Mouse (Mus musculus) midbrain, embryonic 15.5 days (tissue): ENCODE measurements at regions not wholly inside any gene's neighbourhood (a gene's known extent, or its start where the extent isn't known, plus 50 kb on each side); places are given as distances from the start of the nearest gene placed in this dataset.

ENCODE experiments used
- ATAC-seq: fragments of 200-750 bp; cut with Nextera tagmentation; replicated peaks from 2 replicates; pipeline ENCODE4 v1.8.0; 2017; ENCODE audit warnings: moderate TSS enrichment
- H3K27ac ChIP-seq: fragments of 300-500 bp; sonication (generic); 2 replicates; pipeline ENCODE4 v1.5.1; 2015; ENCODE audit warnings: mild to moderate bottlenecking, inconsistent platforms
- H3K27me3 ChIP-seq: fragments of 300-500 bp; sonication (generic); replicated peaks from 2 replicates; pipeline ENCODE4 v1.6.1; 2015; ENCODE audit warnings: inconsistent platforms
- H3K36me3 ChIP-seq: fragments of 300-500 bp; sonication (generic); replicated peaks from 2 replicates; pipeline ENCODE4 v1.6.1; 2015; ENCODE audit warnings: inconsistent platforms
- H3K4me1 ChIP-seq: fragments of 300-500 bp; sonication (generic); 2 replicates; pipeline ENCODE4 v1.6.1; 2015; ENCODE audit warnings: inconsistent platforms
- H3K4me2 ChIP-seq: fragments of 300-500 bp; sonication (generic); 2 replicates; pipeline ENCODE4 v1.6.1; 2015; ENCODE audit warnings: inconsistent platforms, mild to moderate bottlenecking, moderate library complexity
- H3K4me3 ChIP-seq: fragments of 300-500 bp; sonication (generic); 2 replicates; pipeline ENCODE4 v1.5.1; 2015; ENCODE audit warnings: mild to moderate bottlenecking, inconsistent platforms
- H3K9ac ChIP-seq: fragments of 300-500 bp; sonication (generic); 2 replicates; pipeline ENCODE4 v1.6.1; 2015; ENCODE audit warnings: mild to moderate bottlenecking, inconsistent platforms
- H3K9me3 ChIP-seq: fragments of 300-500 bp; sonication (generic); 2 replicates; pipeline ENCODE4 v1.6.1; 2016; ENCODE audit warnings: inconsistent platforms
- WGBS: fragments of 180-500 bp; shearing (Covaris S2); methylation state at CpG from one replicate; pipeline ENCODE4 v1.1.7; 2015; ENCODE audit warnings: mixed read lengths; 5-methylcytosine and 5-hydroxymethylcytosine counted together

GRCm38 (mm10) chr10:118501571-118501970 is 60.7 kb downstream of the Ifng start:
- Histone ChIP-seq H3K4me3 (no peak overlapping the region), H3K36me3 (no peaks in the 10 kb centered on the region), H3K4me2 (no peak overlapping the region), H3K9ac (no peak overlapping the region), H3K9me3 (no peaks in the 10 kb centered on the region), H3K27ac (no peak overlapping the region), H3K27me3 (no peaks in the 10 kb centered on the region), H3K4me1 (no peaks in the 10 kb centered on the region)
- ATAC-seq, result no peak
- 84% methylated on average over 3 of the region's 3 CpGs for WGBS

GRCm38 (mm10) chr10:118504811-118505210 is 64.0 kb downstream of the Ifng start:
- ATAC-seq, result no peak
- Histone ChIP-seq H3K4me2 (no peak overlapping the region), H3K4me3 (no peak overlapping the region), H3K9me3 (no peaks in the 10 kb centered on the region), H3K27me3 (no peaks in the 10 kb centered on the region), H3K36me3 (no peaks in the 10 kb centered on the region), H3K4me1 (no peaks in the 10 kb centered on the region), H3K9ac (no peak overlapping the region), H3K27ac (no peak overlapping the region)
- 47% methylated on average over 4 of the region's 4 CpGs for WGBS

- ATAC-seq, result no peak
- Histone ChIP-seq H3K4me3 (no peak overlapping the region), H3K36me3 (no peaks in the 10 kb centered on the region), H3K4me1 (no peaks in the 10 kb centered on the region), H3K9ac (no peak overlapping the region), H3K9me3 (no peaks in the 10 kb centered on the region), H3K27ac (no peak overlapping the region), H3K4me2 (no peak overlapping the region), H3K27me3 (no peaks in the 10 kb centered on the region)
- whole genome bisulfite sequencing, result 32% methylated on average over 4 of the region's 4 CpGs
Observed at GRCm38 (mm10) chr10:118506154-118506553, 65.3 kb downstream of the Ifng start.

- ATAC-seq, result no peak
- Histone ChIP-seq H3K4me3 (no peak overlapping the region), H3K4me1 (no peaks in the 10 kb centered on the region), H3K27me3 (no peaks in the 10 kb centered on the region), H3K4me2 (no peak overlapping the region), H3K9me3 (no peaks in the 10 kb centered on the region), H3K27ac (no peak overlapping the region), H3K36me3 (no peaks in the 10 kb centered on the region), H3K9ac (no peak overlapping the region)
- 53% methylated on average over 2 of the region's 2 CpGs for WGBS
Observed at GRCm38 (mm10) chr10:118507630-118508029, 66.8 kb downstream of the Ifng start.

GRCm38 (mm10) chr10:118516839-118517238 is 76.0 kb downstream of the Ifng start:
- 100% methylated on average over 3 of the region's 3 CpGs for WGBS

GRCm38 (mm10) chr10:118517995-118518394 is 77.1 kb downstream of the Ifng start:
- no peaks in the 10 kb centered on the region for H3K36me3 ChIP-seq
- H3K27me3 ChIP-seq, result no peaks in the 10 kb centered on the region
- H3K4me1 ChIP-seq, result no peaks in the 10 kb centered on the region
- H3K4me2 ChIP-seq, result no peak overlapping the region
- H3K9me3 ChIP-seq, result no peaks in the 10 kb centered on the region
- H3K9ac ChIP-seq, result no peak overlapping the region
- WGBS, result 81% methylated on average over 2 of the region's 2 CpGs
- no peak for ATAC-seq
- H3K4me3 ChIP-seq, result no peak overlapping the region
- H3K27ac ChIP-seq, result no peak overlapping the region

More at GRCm38 (mm10) chr10:118516839-118517238, 76.0 kb downstream of the Ifng start:
- Histone ChIP-seq H3K4me3 (no peak overlapping the region), H3K9ac (no peak overlapping the region), H3K4me1 (no peaks in the 10 kb centered on the region), H3K36me3 (no peaks in the 10 kb centered on the region), H3K27ac (no peak overlapping the region), H3K9me3 (no peaks in the 10 kb centered on the region), H3K27me3 (no peaks in the 10 kb centered on the region), H3K4me2 (no peak overlapping the region)
- no peak for ATAC-seq

GRCm38 (mm10) chr10:118545966-118546365 is 105.1 kb downstream of the Ifng start:
- WGBS, result 24% methylated on average over 1 of the region's 1 CpGs
- H3K4me2 ChIP-seq, result no peak overlapping the region
- no peaks in the 10 kb centered on the region for H3K4me1 ChIP-seq
- no peaks in the 10 kb centered on the region for H3K9me3 ChIP-seq
- ATAC-seq, result no peak
- H3K27me3 ChIP-seq, result no peaks in the 10 kb centered on the region
- H3K36me3 ChIP-seq, result no peaks in the 10 kb centered on the region
- H3K4me3 ChIP-seq, result no peak overlapping the region
- no peak overlapping the region for H3K27ac ChIP-seq
- H3K9ac ChIP-seq, result no peak overlapping the region

- H3K27me3 ChIP-seq, result no peaks in the 10 kb centered on the region
- 81% methylated on average over 4 of the region's 4 CpGs for WGBS
- no peak overlapping the region for H3K4me3 ChIP-seq
- H3K4me2 ChIP-seq, result no peak overlapping the region
- H3K27ac ChIP-seq, result no peak overlapping the region
- H3K36me3 ChIP-seq, result no peaks in the 10 kb centered on the region
- no peak for ATAC-seq
- H3K4me1 ChIP-seq, result no peaks in the 10 kb centered on the region
- no peaks in the 10 kb centered on the region for H3K9me3 ChIP-seq
- H3K9ac ChIP-seq, result no peak overlapping the region
Observed at GRCm38 (mm10) chr10:118550201-118550600, 109.4 kb downstream of the Ifng start.

GRCm38 (mm10) chr10:118558848-118559247 is 118.0 kb downstream of the Ifng start:
- H3K27me3 ChIP-seq, result no peaks in the 10 kb centered on the region
- H3K4me2 ChIP-seq, result no peak overlapping the region
- no peak overlapping the region for H3K9ac ChIP-seq
- 75% methylated on average over 6 of the region's 6 CpGs for WGBS
- H3K36me3 ChIP-seq, result no peaks in the 10 kb centered on the region
- no peak overlapping the region for H3K4me3 ChIP-seq
- no peaks in the 10 kb centered on the region for H3K4me1 ChIP-seq
- ATAC-seq, result no peak
- no peak overlapping the region for H3K27ac ChIP-seq
- no peaks in the 10 kb centered on the region for H3K9me3 ChIP-seq

GRCm38 (mm10) chr10:118564041-118564440 is 123.2 kb downstream of the Ifng start:
- no peak for ATAC-seq
- no peak overlapping the region for H3K27ac ChIP-seq
- H3K4me2 ChIP-seq, result no peak overlapping the region
- H3K27me3 ChIP-seq, result no peaks in the 10 kb centered on the region
- H3K4me3 ChIP-seq, result no peak overlapping the region
- WGBS, result 74% methylated on average over 8 of the region's 8 CpGs
- H3K4me1 ChIP-seq, result no peaks in the 10 kb centered on the region
- H3K9me3 ChIP-seq, result no peaks in the 10 kb centered on the region
- no peak overlapping the region for H3K9ac ChIP-seq
- H3K36me3 ChIP-seq, result no peaks in the 10 kb centered on the region

- no peak for ATAC-seq
- Histone ChIP-seq H3K4me1 (no peaks in the 10 kb centered on the region), H3K27me3 (no peaks in the 10 kb centered on the region), H3K36me3 (no peaks in the 10 kb centered on the region), H3K4me2 (no peak overlapping the region), H3K9ac (no peak overlapping the region), H3K4me3 (no peak overlapping the region), H3K9me3 (no peaks in the 10 kb centered on the region), H3K27ac (no peak overlapping the region)
- 86% methylated on average over 16 of the region's 16 CpGs for WGBS
Observed at GRCm38 (mm10) chr10:118564528-118565268, 123.9 kb downstream of the Ifng start.

GRCm38 (mm10) chr10:118568617-118569016 is 127.8 kb downstream of the Ifng start:
- ATAC-seq, result no peak
- Histone ChIP-seq H3K27me3 (no peaks in the 10 kb centered on the region), H3K4me1 (no peaks in the 10 kb centered on the region), H3K36me3 (no peaks in the 10 kb centered on the region), H3K4me2 (no peak overlapping the region), H3K9me3 (no peaks in the 10 kb centered on the region), H3K27ac (no peak overlapping the region), H3K9ac (no peak overlapping the region), H3K4me3 (no peak overlapping the region)
- WGBS, result 73% methylated on average over 10 of the region's 10 CpGs

GRCm38 (mm10) chr10:118569424-118569823 is 128.6 kb downstream of the Ifng start:
- no peak for ATAC-seq
- Histone ChIP-seq H3K4me2 (no peak overlapping the region), H3K27ac (no peak overlapping the region), H3K9ac (no peak overlapping the region), H3K9me3 (no peaks in the 10 kb centered on the region), H3K27me3 (no peaks in the 10 kb centered on the region), H3K36me3 (no peaks in the 10 kb centered on the region), H3K4me3 (no peak overlapping the region), H3K4me1 (no peaks in the 10 kb centered on the region)
- WGBS, result 68% methylated on average over 8 of the region's 8 CpGs
